Mouse (Mus musculus) heart, adult 9 months (tissue): Measurements from ENCODE around the gene 2010111I01Rik.
"Not testable (repeated sequence)": the region's sequence is repeated elsewhere in the genome, so short reads cannot be mapped to it uniquely, and the experiment has no call there.

ENCODE experiments used
- DNase-seq, 2 experiments: peaks; one replicate each; pipeline ENCODE4 v3.0.0; 2022; ENCODE audit warnings: low spot score in 2 of 2

2010111I01Rik gene

GRCm38 (mm10) chr13:63339946-63340345, 375.3 kb downstream of the 2010111I01Rik start:
- DNase-seq, result no peak

- no peak for DNase-seq
These were observed 378.1 kb downstream of the 2010111I01Rik start for GRCm38 (mm10) chr13:63342781-63343180.

GRCm38 (mm10) chr13:63344481-63344880, 379.8 kb downstream of the 2010111I01Rik start:
- DNase-seq, result no peak

GRCm38 (mm10) chr13:63345476-63346225, 381.0 kb downstream of the 2010111I01Rik start:
- DNase-seq, result no peak

GRCm38 (mm10) chr13:63347639-63348038, 382.9 kb downstream of the 2010111I01Rik start:
- no peak for DNase-seq

GRCm38 (mm10) chr13:63350076-63350475, 385.4 kb downstream of the 2010111I01Rik start:
- no peak for DNase-seq

- DNase-seq, result not testable (repeated sequence)
These were observed 388.6 kb downstream of the 2010111I01Rik start for GRCm38 (mm10) chr13:63353312-63353711.

- DNase-seq, result no peak
These were observed 391.4 kb downstream of the 2010111I01Rik start for GRCm38 (mm10) chr13:63356101-63356500.

GRCm38 (mm10) chr13:63356558-63356957, 391.9 kb downstream of the 2010111I01Rik start:
- DNase-seq, result peak; percentile 16 to 56

- no peak for DNase-seq
These were observed 394.7 kb downstream of the 2010111I01Rik start for GRCm38 (mm10) chr13:63359393-63359792.

GRCm38 (mm10) chr13:63360111-63360885, 395.6 kb downstream of the 2010111I01Rik start:
- no peak for DNase-seq

- DNase-seq, result no peak
These were observed 397.1 kb downstream of the 2010111I01Rik start for GRCm38 (mm10) chr13:63361755-63362154.

GRCm38 (mm10) chr13:63373460-63374166, 408.9 kb downstream of the 2010111I01Rik start:
- no peak for DNase-seq
